Mouse (Mus musculus) lung, embryonic 14.5 days (tissue): ENCODE results near the gene Inmt. TPM values are rescaled to one million over a fixed set of nuclear protein-coding genes. Genes with fewer than 3 reads are reported as not detected.

Experiments used
- ATAC-seq: fragments of 200-750 bp; cut with Nextera tagmentation; 2 replicates; pipeline ENCODE4 v1.8.0; 2017; ENCODE audit warnings: mild to moderate bottlenecking, moderate TSS enrichment, moderate library complexity; ENCODE audit not compliant: insufficient read depth
- DNase-seq: peaks from one replicate; pipeline ENCODE4 v3.0.0-alpha.2; 2015
- H3K27ac ChIP-seq: fragments of 300-500 bp; sonication (generic); 2 replicates; pipeline ENCODE4 v1.5.1; 2014; ENCODE audit warnings: low read depth, mild to moderate bottlenecking, moderate library complexity
- H3K27me3 ChIP-seq: fragments of 300-500 bp; sonication (generic); 2 replicates; pipeline ENCODE4 v1.6.1; 2014; ENCODE audit warnings: low read length, control low read depth; ENCODE audit not compliant: insufficient read depth
- H3K36me3 ChIP-seq: fragments of 300-500 bp; sonication (generic); 2 replicates; pipeline ENCODE4 v1.6.1; 2014; ENCODE audit warnings: control low read depth; ENCODE audit not compliant: insufficient read depth
- H3K4me1 ChIP-seq: fragments of 300-500 bp; sonication (generic); 2 replicates; pipeline ENCODE4 v1.6.1; 2014; ENCODE audit warnings: antibody characterized with exemption, control low read depth; ENCODE audit not compliant: insufficient read depth
- H3K4me2 ChIP-seq: fragments of 300-500 bp; sonication (generic); 2 replicates; pipeline ENCODE4 v1.6.1; 2014; ENCODE audit warnings: mild to moderate bottlenecking
- H3K4me3 ChIP-seq: fragments of 300-500 bp; sonication (generic); 2 replicates; pipeline ENCODE4 v1.5.1; 2014; ENCODE audit warnings: low read depth, low read length
- H3K9ac ChIP-seq: fragments of 300-500 bp; sonication (generic); 2 replicates; pipeline ENCODE4 v1.6.1; 2014
- H3K9me3 ChIP-seq: fragments of 300-500 bp; sonication (generic); 2 replicates; pipeline ENCODE4 v1.6.1; 2016; ENCODE audit warnings: low read depth, low read length, control low read depth
- CTCF ChIP-seq: IDR thresholded peaks from 2 replicates; pipeline ENCODE4 v1.5.1; 2016; ENCODE audit warnings: antibody characterized with exemption, low read depth
- WGBS: fragments of 180-500 bp; shearing (Covaris S2); extraction: QIAGEN DNeasy Blood & Tissue Kit; methylation state at CpG from one replicate; pipeline ENCODE4 v1.1.7; 2014; 5-methylcytosine and 5-hydroxymethylcytosine counted together
- polyA plus RNA-seq: library from polyadenylated mRNA; unstranded; fragments of >200 nt; fragmentation: Nextera tagmentation; extraction: Ambion mirVana; gene quantifications from 2 replicates; pipeline ENCODE4 v1.2.1, GENCODE M21; 2014

Gene Inmt
- polyA plus RNA-seq, 1 experiment from 2014 or later, result 0.29 TPM

DNA sequence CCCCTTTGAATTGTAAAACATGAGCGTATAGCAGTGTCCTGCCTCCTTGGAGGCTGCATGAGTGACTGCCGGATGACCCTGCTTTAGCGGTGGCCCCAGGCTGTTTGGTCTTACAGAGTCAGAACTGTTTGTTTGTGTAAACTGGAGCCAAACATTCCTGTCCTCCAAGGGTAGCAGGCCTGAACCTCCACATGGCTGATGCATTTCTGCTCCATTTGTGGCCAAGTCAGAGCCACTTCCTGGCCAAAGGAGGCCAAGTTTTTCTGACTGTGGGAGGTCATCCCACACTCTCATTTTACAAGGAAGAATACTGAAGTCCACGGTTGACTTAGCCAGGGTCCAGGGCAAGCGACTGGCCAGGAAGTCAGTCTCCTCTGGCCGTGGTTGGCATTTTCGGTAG lies 4.7 kb upstream of the Inmt start:
- no peaks in the 10 kb centered on the region for H3K9me3 ChIP-seq
- no peak overlapping the region for H3K9ac ChIP-seq
- H3K4me2 ChIP-seq, result no peak overlapping the region
- 63% methylated on average over 7 of the region's 7 CpGs for WGBS
- H3K4me1 ChIP-seq, result 0 out of 2 replicates have a peak, but pooled peaks cover 3% of the 10 kb centered on the region
- no peak overlapping the region for H3K4me3 ChIP-seq
- no peaks in the 10 kb centered on the region for H3K27me3 ChIP-seq
- no peak overlapping the region for H3K27ac ChIP-seq
- H3K36me3 ChIP-seq, result no peaks in the 10 kb centered on the region
- peak; percentile 54 for DNase-seq
- peak; percentile 71; the same call in 1 of the 2 replicates for ATAC-seq
- no peak for TF ChIP-seq CTCF

DNA sequence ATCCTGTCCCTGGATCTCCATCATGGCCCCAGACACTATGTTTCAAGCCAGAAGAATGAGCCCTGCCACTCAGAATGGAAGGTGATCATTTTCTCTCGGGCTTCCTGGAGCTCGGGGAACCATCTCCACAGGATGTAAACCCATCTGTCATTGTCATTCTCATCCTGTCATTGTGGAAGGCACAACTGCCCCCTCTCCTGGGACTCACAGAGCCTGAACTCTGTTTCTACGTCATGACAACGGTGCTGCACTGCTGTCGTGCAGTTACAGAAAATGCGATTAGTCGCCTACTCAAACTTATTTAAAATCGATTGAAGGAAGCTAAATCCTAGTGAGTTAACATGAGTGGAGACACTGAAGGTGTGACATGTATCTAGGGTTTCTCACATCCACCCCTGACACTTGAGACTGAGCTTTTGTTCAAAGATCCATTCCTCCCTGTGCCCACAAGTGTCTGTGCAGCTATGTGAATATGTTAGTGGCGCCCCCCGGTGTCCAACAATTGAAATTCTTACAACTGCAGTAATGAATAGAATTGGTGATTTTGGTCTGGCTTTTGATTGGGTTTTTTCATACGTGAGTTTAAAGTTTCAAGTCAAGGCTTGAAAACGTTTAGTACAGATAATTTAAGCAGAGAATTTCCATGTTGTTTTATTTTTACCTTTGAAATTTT lies 2.4 kb upstream of the Inmt start:
- WGBS, result 35% methylated on average over 12 of the region's 12 CpGs
- no peak overlapping the region for H3K4me2 ChIP-seq
- H3K27ac ChIP-seq, result no peak overlapping the region
- no peak overlapping the region for H3K9ac ChIP-seq
- TF ChIP-seq CTCF, result peak; percentile 55
- no peaks in the 10 kb centered on the region for H3K9me3 ChIP-seq
- DNase-seq (peak; percentile 45), ATAC-seq (no peak)
- H3K4me3 ChIP-seq, result no peak overlapping the region
- 0 out of 2 replicates have a peak, but pooled peaks cover 3% of the 10 kb centered on the region for H3K4me1 ChIP-seq
- no peaks in the 10 kb centered on the region for H3K36me3 ChIP-seq
- no peaks in the 10 kb centered on the region for H3K27me3 ChIP-seq

DNA sequence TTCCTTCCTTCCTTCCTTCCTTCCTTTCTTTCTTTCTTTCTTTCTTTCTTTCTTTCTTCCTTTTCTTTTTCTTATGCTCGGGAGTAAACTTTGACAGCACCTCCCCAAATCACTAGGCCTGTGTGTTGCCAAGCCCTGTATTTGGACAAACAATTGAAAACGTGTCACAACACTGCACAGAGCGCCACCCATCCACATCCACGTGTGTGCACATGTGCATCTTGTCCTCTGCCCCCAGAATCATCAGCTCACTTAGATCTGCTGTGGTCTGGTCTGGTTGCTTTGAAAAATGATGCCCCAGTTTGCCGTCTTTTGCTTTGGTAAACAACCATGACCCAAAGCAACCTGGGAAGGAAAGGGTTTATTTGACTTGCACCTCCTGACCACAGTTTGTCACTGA lies 1.0 kb upstream of the Inmt start:
- H3K4me3 ChIP-seq, result no peak overlapping the region
- no peak for TF ChIP-seq CTCF
- no peaks in the 10 kb centered on the region for H3K27me3 ChIP-seq
- 0 out of 2 replicates have a peak, but pooled peaks cover 3% of the 10 kb centered on the region for H3K4me1 ChIP-seq
- no peaks in the 10 kb centered on the region for H3K36me3 ChIP-seq
- H3K9ac ChIP-seq, result no peak overlapping the region
- no peak for DNase-seq
- H3K9me3 ChIP-seq, result no peaks in the 10 kb centered on the region
- H3K4me2 ChIP-seq, result no peak overlapping the region
- H3K27ac ChIP-seq, result no peak overlapping the region
- ATAC-seq, result no peak
- WGBS, result 26% methylated on average over 5 of the region's 5 CpGs

DNA sequence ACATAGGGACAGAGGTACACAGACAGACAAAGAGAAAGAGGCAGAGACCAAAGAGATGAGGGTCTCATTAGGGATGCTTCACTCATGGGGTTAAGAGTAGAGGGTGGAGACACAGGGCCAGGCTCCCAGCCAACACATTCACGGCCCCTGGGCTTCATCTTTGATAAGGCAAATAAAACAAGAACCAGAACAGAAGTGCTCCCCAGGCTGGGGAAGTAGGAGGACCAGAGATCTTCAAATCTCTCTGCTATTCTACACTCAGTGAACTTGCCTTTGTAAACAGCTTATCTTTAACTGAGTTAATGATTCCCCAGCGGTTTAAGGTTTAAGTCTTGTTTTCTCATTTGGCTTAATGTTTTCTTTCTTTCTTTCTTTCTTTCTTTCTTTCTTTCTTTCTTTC lies 613 bp upstream of the Inmt start:
- 0 out of 2 replicates have a peak, but pooled peaks cover 3% of the 10 kb centered on the region for H3K4me1 ChIP-seq
- no peak overlapping the region for H3K4me3 ChIP-seq
- no peak for ATAC-seq
- no peaks in the 10 kb centered on the region for H3K27me3 ChIP-seq
- H3K9ac ChIP-seq, result no peak overlapping the region
- 20% methylated on average over 2 of the region's 2 CpGs for WGBS
- H3K9me3 ChIP-seq, result no peaks in the 10 kb centered on the region
- TF ChIP-seq CTCF, result no peak
- H3K27ac ChIP-seq, result no peak overlapping the region
- no peak overlapping the region for H3K4me2 ChIP-seq
- no peaks in the 10 kb centered on the region for H3K36me3 ChIP-seq
- peak; percentile 25 for DNase-seq

DNA sequence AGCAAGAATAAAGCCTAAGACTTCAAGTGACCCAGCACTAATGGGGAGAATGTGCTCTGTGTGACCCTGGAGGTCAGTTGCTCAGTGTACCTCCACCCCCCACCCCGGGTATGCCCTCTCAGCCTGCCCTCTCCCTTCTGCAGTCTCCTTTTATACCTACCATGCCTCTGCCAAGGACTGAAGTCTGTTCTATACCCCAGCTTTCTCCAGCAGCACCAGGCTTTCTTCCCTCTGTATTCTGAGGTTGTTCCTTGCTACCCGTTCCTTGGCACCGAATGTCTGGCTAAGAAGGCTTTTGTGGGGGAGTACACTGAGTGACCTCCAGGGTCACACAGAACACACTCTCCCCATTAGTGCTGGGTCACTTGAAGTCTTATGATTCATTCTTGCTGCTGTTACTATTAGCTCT lies 898 bp downstream of the Inmt start:
- Histone ChIP-seq H3K4me2 (no peak overlapping the region), H3K9me3 (no peaks in the 10 kb centered on the region), H3K27me3 (no peaks in the 10 kb centered on the region), H3K27ac (no peak overlapping the region), H3K9ac (no peak overlapping the region), H3K36me3 (no peaks in the 10 kb centered on the region), H3K4me3 (no peak overlapping the region), H3K4me1 (0 out of 2 replicates have a peak, but pooled peaks cover 3% of the 10 kb centered on the region)
- TF ChIP-seq CTCF, result no peak
- 54% methylated on average over 3 of the region's 3 CpGs for WGBS
- DNase-seq (no peak), ATAC-seq (no peak)

DNA sequence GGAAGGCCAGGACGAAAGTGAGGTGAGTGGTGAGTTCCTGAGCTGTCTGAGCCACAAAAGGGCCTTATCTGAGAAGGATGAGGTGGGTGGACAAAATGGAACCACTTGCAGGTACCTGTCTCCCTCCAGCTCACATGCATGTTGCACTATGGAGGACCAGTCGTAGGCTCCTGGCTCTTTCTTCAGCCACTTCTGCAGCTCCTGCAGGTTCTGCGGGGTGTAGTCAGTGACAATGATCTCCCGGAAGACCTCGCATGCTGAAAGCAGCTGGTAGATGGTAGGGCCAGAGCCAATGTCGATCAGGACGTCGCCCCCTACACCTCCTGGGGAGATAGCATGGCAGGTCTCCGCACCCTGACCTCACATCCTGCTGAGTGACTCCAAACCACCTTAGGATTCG lies 1.7 kb downstream of the Inmt start:
- Histone ChIP-seq H3K4me3 (no peak overlapping the region), H3K4me1 (0 out of 2 replicates have a peak, but pooled peaks cover 3% of the 10 kb centered on the region), H3K4me2 (no peak overlapping the region), H3K9me3 (no peaks in the 10 kb centered on the region), H3K36me3 (no peaks in the 10 kb centered on the region), H3K27me3 (no peaks in the 10 kb centered on the region), H3K9ac (no peak overlapping the region), H3K27ac (no peak overlapping the region)
- DNase-seq (no peak), ATAC-seq (no peak)
- no peak for TF ChIP-seq CTCF
- WGBS, result 61% methylated on average over 10 of the region's 10 CpGs

DNA sequence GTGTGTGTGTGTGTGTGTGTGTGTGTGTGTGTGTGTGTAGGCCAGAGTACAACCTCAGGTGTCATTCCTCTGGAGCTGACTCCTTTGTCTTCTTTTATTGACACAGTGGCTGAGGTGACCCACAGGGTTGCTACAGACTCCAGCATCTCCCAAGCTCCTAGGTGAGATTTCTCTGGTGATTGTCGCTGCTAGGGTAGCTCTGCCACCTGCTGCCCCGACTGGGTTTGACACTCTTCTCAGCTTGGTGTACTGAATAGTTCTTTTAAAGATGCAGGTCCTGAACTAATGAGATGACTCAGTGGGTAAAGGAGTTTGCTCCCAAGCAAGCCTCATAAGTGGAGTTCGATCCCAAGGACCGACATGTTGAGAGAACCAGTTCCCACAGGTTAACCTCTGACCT lies 3.2 kb downstream of the Inmt start:
- 0 out of 2 replicates have a peak, but pooled peaks cover 3% of the 10 kb centered on the region for H3K4me1 ChIP-seq
- 42% methylated on average over 4 of the region's 4 CpGs for WGBS

More for the DNA sequence above, 3.2 kb downstream of the Inmt start:
- no peaks in the 10 kb centered on the region for H3K36me3 ChIP-seq
- no peak for ATAC-seq
- no peaks in the 10 kb centered on the region for H3K9me3 ChIP-seq
- H3K27me3 ChIP-seq, result no peaks in the 10 kb centered on the region
- no peak overlapping the region for H3K27ac ChIP-seq
- no peak overlapping the region for H3K4me3 ChIP-seq
- no peak for DNase-seq
- H3K4me2 ChIP-seq, result no peak overlapping the region
- H3K9ac ChIP-seq, result no peak overlapping the region
- TF ChIP-seq CTCF, result 0 out of 2 replicates have a peak, but pooled peaks have one; percentile 7
